Mouse (Mus musculus): ENCODE data around the gene Cox6b2. TPM values are rescaled to one million over a fixed set of nuclear protein-coding genes. Genes with fewer than 3 reads are reported as not detected.

Gene Cox6b2
- 157 and 188 TPM in 2 replicates for polyA plus RNA-seq (2015; fragmentation: Nextera tagmentation; extraction: Ambion mirVana)

DNA sequence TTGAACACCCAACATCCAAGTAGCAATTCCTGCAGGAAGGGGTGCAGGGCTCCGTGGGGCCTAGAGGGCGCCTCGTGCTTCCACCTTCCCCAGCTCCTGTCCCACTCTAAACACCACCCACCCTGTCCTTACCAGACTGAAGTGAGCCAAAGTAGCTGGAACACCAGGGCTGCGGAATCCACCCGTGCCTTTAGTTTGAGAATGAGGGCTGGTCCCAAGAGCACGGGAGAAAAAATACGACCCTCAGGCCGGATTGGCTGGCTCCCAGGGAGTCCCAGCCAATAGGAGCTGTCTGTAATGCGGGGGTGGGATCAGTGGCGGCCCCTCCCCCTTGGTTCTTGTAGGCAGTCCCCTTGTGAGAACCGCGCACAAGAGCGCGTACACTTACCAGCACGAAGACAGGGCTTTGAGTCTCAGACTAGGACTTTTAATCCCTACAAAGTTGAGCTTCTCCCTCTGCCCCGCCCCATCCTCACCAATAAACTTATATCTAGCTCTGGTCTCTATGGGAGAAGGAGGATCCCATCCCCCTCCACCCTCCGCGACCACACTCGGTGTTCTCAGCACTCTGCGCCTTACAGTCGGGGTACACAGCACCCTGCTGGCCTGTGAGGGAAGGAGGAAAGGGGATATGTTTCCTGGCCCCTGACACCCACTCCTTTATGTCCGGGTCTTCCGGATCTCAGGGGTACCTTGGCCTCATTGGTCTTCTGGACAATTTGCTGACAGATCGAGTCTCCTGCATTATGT is at the start of gene Cox6b2:
Gene Cox6b2, minus strand, starts transcription at position 274 of the 750 bp plus-strand sequence.

DNA sequence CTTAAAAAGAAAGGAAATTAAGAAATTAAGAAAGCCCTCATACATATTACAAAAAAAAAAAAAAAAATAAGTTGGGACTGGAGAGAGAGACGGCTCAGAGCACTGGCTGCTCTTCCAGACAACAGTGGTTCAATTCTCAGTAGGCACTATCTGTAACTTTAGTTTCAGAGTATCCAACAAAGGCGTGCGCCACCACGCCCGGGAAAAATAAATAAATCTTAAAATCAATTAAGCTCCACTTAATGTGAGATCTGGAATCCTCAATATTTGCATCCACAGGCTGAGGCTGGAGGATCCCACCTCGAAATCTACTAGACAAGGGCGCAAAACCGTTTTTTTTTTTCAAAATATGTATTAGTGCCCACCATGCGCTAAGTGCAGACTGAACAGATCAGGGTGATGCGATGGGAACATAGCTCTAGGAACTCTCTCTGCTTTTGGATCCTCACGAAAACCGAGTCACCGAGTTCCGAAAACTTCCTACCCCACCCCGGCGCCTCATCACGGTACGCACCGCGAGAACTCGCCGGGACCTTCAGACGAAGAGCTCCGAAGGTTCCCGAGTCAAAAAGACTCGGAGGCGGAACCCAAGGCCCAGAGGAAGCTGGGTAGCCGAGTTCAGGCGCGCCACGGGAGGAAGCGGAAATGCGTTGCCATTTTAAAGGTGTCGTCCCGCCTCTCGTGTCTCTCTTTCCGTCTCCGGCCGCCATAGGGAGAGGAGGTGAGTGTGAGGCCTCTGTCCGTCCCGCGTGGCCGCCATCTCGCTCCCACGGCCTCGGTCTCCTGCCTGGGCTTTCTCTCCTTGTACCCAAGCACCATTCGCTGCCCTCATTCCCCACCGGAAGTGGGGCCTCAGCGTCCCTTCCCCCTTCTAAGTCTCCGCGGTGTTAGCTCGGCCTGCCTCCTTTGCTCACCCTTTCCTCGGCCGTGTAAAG is 39.7 kb upstream of the Cox6b2 start, which contains the start of gene Rpl28:
Gene Rpl28, plus strand, starts transcription at position 597 of the 935 bp plus-strand sequence.

GRCm38 (mm10) chr7:4789436-4789935 is 36.6 kb upstream of the Cox6b2 start, which contains the start of gene Tmem238:
Gene Tmem238 (minus strand): TSS chr7:4789656.

GRCm38 (mm10) chr7:4782759-4783158 is 29.9 kb upstream of the Cox6b2 start, which contains the start of the genes Il11 and Tmem190:
Gene Il11 (minus strand): TSS chr7:4782859.
Gene Tmem190 (plus strand): TSS chr7:4782937.

GRCm38 (mm10) chr7:4771202-4771601 is 18.3 kb upstream of the Cox6b2 start, which contains the start of gene Fam71e2:
Gene Fam71e2 (minus strand): TSS chr7:4771302.

DNA sequence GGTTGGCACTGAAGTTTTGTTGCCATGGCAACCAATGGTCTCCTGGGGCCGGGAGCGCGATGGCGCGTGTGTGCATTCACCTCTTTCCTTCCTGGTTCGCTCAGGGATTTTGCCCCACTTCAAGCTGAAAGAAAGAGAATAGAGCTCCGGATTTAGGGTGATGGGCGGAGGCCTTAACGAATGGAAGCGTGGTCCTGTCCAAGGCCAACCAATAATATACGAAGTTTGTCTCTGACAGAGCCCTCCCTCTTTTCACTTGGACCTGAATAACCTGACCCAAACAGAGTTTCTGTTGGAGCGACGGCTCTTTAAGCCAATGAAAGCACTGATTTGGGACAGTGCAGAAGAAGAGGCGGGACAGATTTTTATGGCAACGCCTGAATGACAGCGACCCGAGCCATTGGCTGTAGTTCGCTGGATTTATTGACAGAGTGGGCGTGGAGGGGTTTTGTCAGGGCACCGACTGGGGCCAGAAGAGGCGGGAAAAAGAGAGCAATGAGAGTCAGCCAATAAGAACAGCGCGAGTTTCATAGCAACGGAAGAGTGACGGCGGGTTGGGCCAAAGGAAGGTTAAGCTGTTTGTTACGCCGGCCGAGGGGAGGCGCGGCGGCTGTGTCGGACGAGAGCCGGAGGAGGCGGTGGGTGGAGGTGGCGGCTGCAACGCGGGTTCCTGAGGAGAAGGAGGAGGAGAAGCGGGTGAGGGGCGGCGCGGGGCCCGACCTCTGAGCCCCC is 13.2 kb downstream of the Cox6b2 start, which contains the start of gene Kmt5c:
Gene Kmt5c, plus strand, starts transcription at position 572 of the 732 bp plus-strand sequence.

GRCm38 (mm10) chr7:4725169-4725568 is 27.7 kb downstream of the Cox6b2 start, which contains the start of gene Tmem150b:
Gene Tmem150b (minus strand): TSS chr7:4725249.

Other genes with a start within 250 kb of the Cox6b2 start
- 8.4 and 12.2 TPM in 2 replicates for gene Tnnt1, start 236.7 kb downstream of the Cox6b2 start, polyA plus RNA-seq (2015; fragmentation: Nextera tagmentation; extraction: Ambion mirVana)
- gene Tnni3, start 228.9 kb downstream of the Cox6b2 start, polyA plus RNA-seq (2015; fragmentation: Nextera tagmentation; extraction: Ambion mirVana), result 2.8 and 3.6 TPM in 2 replicates
- gene Dnaaf3, start 220.6 kb downstream of the Cox6b2 start, polyA plus RNA-seq (2015; fragmentation: Nextera tagmentation; extraction: Ambion mirVana), result 0.29 and 0.36 TPM in 2 replicates
- gene Syt5, start 205.6 kb downstream of the Cox6b2 start, polyA plus RNA-seq (2015; fragmentation: Nextera tagmentation; extraction: Ambion mirVana), result 0.66 and 1.0 TPM in 2 replicates
- not detected in 2 replicates for gene Ptprh, start 149.1 kb downstream of the Cox6b2 start, polyA plus RNA-seq (2015; fragmentation: Nextera tagmentation; extraction: Ambion mirVana)
- 12.8 and 16.5 TPM in 2 replicates for gene Tmem86b, start 121.7 kb downstream of the Cox6b2 start, polyA plus RNA-seq (2015; fragmentation: Nextera tagmentation; extraction: Ambion mirVana)
- gene Ppp6r1, start 94.1 kb downstream of the Cox6b2 start, polyA plus RNA-seq (2015; fragmentation: Nextera tagmentation; extraction: Ambion mirVana), result 9.6 and 9.8 TPM in 2 replicates
- gene Hspbp1, start 68.0 kb downstream of the Cox6b2 start, polyA plus RNA-seq (2015; fragmentation: Nextera tagmentation; extraction: Ambion mirVana), result 62.4 and 63.5 TPM in 2 replicates
- gene Brsk1, start 62.5 kb downstream of the Cox6b2 start, polyA plus RNA-seq (2015; fragmentation: Nextera tagmentation; extraction: Ambion mirVana), result 0.45 and 0.54 TPM in 2 replicates
- gene Tmem150b, start 27.8 kb downstream of the Cox6b2 start, polyA plus RNA-seq (2015; fragmentation: Nextera tagmentation; extraction: Ambion mirVana), result 0.69 and 0.80 TPM in 2 replicates
- gene Kmt5c, start 13.0 kb downstream of the Cox6b2 start, polyA plus RNA-seq (2015; fragmentation: Nextera tagmentation; extraction: Ambion mirVana), result 65.7 and 81.8 TPM in 2 replicates
- not detected in 2 replicates for gene Fam71e2, start 18.2 kb upstream of the Cox6b2 start, polyA plus RNA-seq (2015; fragmentation: Nextera tagmentation; extraction: Ambion mirVana)
- 0.12 and 0.15 TPM in 2 replicates for gene Il11, start 29.8 kb upstream of the Cox6b2 start, polyA plus RNA-seq (2015; fragmentation: Nextera tagmentation; extraction: Ambion mirVana)
- gene Tmem190, start 29.8 kb upstream of the Cox6b2 start, polyA plus RNA-seq (2015; fragmentation: Nextera tagmentation; extraction: Ambion mirVana), result not detected in 2 replicates
- gene Tmem238, start 36.6 kb upstream of the Cox6b2 start, polyA plus RNA-seq (2015; fragmentation: Nextera tagmentation; extraction: Ambion mirVana), result 22.1 and 25.2 TPM in 2 replicates
- gene Rpl28, start 39.8 kb upstream of the Cox6b2 start, polyA plus RNA-seq (2015; fragmentation: Nextera tagmentation; extraction: Ambion mirVana), result 423 and 433 TPM in 2 replicates
- 251 and 289 TPM in 2 replicates for gene Ube2s, start 59.5 kb upstream of the Cox6b2 start, polyA plus RNA-seq (2015; fragmentation: Nextera tagmentation; extraction: Ambion mirVana)
- 0.04 TPM in 1 of 2 replicates, not detected in the other for gene Shisa7, start 91.6 kb upstream of the Cox6b2 start, polyA plus RNA-seq (2015; fragmentation: Nextera tagmentation; extraction: Ambion mirVana)
- gene Isoc2b, start 117.2 kb upstream of the Cox6b2 start, polyA plus RNA-seq (2015; fragmentation: Nextera tagmentation; extraction: Ambion mirVana), result 3.9 and 4.3 TPM in 2 replicates
- 0.66 and 0.74 TPM in 2 replicates for gene Isoc2a, start 124.1 kb upstream of the Cox6b2 start, polyA plus RNA-seq (2015; fragmentation: Nextera tagmentation; extraction: Ambion mirVana)
- not detected in 2 replicates for gene Gm36210, start 153.4 kb upstream of the Cox6b2 start, polyA plus RNA-seq (2015; fragmentation: Nextera tagmentation; extraction: Ambion mirVana)
- gene Zfp628, start 162.1 kb upstream of the Cox6b2 start, polyA plus RNA-seq (2015; fragmentation: Nextera tagmentation; extraction: Ambion mirVana), result 2.2 and 2.6 TPM in 2 replicates
- 0.62 and 0.71 TPM in 2 replicates for gene Nat14, start 168.9 kb upstream of the Cox6b2 start, polyA plus RNA-seq (2015; fragmentation: Nextera tagmentation; extraction: Ambion mirVana)
- 0.30 and 0.31 TPM in 2 replicates for gene Ssc5d, start 172.7 kb upstream of the Cox6b2 start, polyA plus RNA-seq (2015; fragmentation: Nextera tagmentation; extraction: Ambion mirVana)
- not detected in 2 replicates for gene Sbk2, start 211.3 kb upstream of the Cox6b2 start, polyA plus RNA-seq (2015; fragmentation: Nextera tagmentation; extraction: Ambion mirVana)
- not detected in 2 replicates for gene Sbk3, start 218.1 kb upstream of the Cox6b2 start, polyA plus RNA-seq (2015; fragmentation: Nextera tagmentation; extraction: Ambion mirVana)
- gene Zfp579, start 243.1 kb upstream of the Cox6b2 start, polyA plus RNA-seq (2015; fragmentation: Nextera tagmentation; extraction: Ambion mirVana), result 6.4 and 9.8 TPM in 2 replicates

Data from spleen, postnatal 0 days (tissue).